Mouse (Mus musculus) T-helper 2 cell (primary cell): Measurements from ENCODE around the gene 1190007I07Rik.
"Not testable (repeated sequence)": the region's sequence is repeated elsewhere in the genome, so short reads cannot be mapped to it uniquely, and the experiment has no call there.

ENCODE experiments used
- in situ Hi-C: fragments of 300-600 bp; cut with MboI, MseI; formaldehyde crosslinking; loops from one replicate; pipeline ENCODE4 v1.15.1; 2025; ENCODE audit warnings: high pct_unique_total_duplicates

Gene 1190007I07Rik

DNA sequence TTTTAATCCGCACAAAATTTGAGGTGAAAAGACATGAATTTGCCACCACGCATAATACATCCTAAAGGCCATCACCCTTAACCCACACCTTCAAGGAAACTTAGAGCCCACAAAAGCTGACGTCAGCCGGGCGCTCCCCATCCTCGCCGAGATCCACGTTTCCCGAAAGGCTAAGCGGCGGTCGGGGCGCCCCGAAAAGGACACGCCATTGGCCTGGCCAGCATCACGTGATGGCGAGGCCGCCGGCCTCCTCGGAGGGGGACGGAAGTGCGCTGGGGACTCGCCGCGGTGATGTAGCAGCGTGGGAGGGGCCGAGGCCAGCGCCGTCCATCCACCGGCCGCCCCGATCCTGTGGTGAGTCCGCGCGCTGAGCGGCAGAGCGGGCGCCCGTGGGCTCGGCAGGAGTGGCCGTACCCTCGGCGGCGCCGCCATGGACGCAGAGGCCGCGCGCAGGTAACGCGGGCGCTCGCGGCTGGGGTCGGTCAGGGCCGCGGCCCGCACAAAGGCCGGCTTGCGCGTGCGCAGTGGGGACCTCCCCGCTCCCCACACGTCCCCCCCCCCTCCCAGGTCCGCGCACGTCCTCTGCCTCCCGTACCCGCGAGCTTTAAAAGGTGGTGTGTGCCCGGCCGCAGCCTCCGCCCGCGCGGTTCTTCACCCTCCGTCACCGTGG, 6.7 kb upstream of the 1190007I07Rik start, which contains the start of gene Tdg:
TSS of gene Tdg (plus strand) at position 243 of the 670 bp plus-strand sequence.
- in situ Hi-C loops: loop anchor here (5.0 to 10.0 kb wide), 2 partner anchors 915 to 997 kb away; partner anchors contain the start of gene Washc4

DNA sequence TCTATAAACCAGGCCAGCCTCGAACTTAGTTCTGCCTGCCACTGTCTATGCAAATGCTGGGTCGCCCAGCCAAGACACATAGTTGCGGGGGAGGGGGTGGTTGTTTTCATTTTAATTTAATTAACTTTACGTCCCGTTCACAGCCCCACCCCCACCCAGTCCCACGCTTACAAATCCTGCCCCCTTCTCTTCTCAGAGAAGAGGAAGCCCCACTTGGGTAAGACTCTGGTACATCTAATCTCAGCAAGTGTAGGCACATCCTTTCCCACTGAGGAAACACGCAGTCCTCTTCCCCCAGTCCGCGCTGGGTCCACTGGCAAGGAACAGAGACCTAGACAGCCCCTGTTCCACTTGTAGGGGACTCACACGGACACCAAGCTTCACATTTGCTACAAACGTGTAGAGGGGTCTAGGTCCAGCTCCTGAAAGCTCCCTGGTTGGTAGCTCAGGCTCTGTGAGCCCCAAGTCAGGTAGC, 6.1 kb upstream of the 1190007I07Rik start:
- in situ Hi-C loops: loop anchor here (10.0 kb wide), 1 partner anchor 916 kb away; the partner anchor contains the start of gene Washc4

DNA sequence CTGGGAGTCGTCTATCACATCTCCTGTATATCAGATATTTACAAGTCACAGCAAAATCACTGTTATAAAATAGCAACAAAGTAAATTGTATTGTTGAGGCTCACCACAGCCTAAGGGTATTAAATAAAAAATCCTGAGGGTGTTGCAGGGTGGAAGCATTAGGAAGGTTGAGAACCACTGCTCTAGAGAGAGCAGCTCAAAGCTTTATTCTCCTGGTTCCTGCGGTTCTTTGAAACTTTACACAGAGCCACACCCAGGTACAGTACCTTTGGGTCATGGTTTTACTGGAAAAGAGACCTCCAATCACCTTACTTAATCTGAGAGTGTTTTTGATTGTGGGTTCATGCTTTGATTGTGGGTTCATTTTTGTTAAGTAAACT, 515 bp upstream of the 1190007I07Rik start:
- in situ Hi-C loops: loop anchor here (10.0 kb wide), 1 partner anchor 921 kb away; the partner anchor contains the start of gene Washc4

DNA sequence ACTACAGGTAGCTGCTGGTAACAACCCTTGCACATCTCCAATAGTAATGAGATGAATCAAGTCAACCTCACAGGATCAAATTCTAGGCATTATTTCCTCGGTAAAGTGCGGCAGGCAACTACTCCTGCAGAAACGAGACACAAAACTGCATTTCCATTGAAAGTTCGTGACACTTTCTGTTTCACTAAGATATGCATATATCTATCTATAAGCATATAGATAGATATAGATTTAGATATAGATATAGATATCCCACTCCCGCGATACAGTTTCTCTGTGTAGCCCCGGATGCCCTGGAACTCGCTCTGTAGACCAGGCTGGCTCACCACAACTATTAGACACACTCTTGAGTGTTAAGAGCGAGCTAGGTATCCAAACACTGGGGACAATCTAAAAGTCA, 793 bp downstream of the 1190007I07Rik start:
- in situ Hi-C loops: loop anchor here (10.0 kb wide), 1 partner anchor 923 kb away; the partner anchor contains the start of gene Washc4

DNA sequence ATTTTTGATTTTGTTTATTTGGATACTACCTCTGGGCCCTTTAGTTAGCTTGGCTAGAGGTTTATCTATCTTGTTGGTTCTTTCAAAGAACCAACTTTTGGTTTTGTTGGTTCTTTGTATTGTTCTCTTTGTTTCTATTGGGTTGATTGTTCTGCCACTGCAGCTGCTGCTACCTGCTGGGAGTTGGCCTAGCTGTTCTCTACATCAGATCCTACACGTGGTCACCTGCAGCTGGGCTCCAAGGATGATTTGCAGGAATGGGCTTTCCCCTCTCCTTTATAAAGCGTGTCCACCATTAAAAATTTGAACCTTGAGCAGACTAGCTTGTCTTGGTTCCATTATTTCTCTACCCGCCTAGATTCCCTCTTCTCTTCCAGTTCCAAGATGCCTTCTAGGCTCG, 28.6 kb downstream of the 1190007I07Rik start:
- in situ Hi-C loops: not testable (repeated sequence)

DNA sequence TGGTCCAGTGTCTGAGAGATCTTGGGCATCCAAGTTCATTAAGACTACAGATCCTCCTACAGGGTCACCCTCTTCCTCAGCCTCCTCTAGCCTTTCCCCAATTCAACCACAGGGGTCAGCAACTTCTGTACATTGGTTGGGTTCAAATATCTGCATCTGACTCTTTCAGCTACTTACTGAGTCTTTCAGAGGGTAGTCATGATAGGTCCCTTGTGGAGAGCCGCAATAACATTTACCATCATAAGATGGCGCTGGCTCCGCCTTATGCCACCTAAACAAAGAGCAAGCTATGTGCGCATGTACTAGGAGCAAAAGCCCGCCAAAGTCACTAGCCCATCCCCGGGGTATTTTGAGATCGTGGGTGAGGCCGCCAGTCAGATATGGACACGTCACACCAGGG, 33.4 kb downstream of the 1190007I07Rik start:
- in situ Hi-C loops: loop anchor here (10.0 kb wide), 1 partner anchor 665 kb away; no protein-coding TSS in a partner anchor

DNA sequence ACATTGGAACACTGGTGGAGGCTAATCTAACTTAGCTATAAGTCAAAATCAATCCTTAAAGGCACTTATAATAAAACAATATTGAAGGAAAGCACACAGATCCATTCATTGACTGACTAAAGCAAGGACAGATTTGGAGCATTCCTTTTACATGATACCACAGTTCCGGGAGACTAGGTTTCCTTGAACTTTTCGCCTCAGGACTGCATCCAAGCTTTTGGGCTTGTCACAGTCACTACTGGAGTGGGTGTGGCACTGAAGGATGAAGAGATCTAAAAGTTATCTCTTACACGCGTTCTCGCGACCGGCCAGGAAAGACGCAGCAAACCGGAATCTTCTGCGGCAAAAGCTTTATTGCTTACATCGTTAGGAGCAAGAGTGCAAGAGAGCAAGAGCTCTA, 51.9 kb downstream of the 1190007I07Rik start:
- in situ Hi-C loops: not testable (repeated sequence)
